Mouse (Mus musculus): Measurements from ENCODE around the gene Ppp1r13l.

Ppp1r13l gene

GRCm38 (mm10) chr7:19365376-19365775, 5.8 kb downstream of the Ppp1r13l start:
- DNase-seq (ENCODE audit: low spot score) = no peak

GRCm38 (mm10) chr7:19368380-19368779, 8.8 kb downstream of the Ppp1r13l start:
- DNase-seq (ENCODE audit: low spot score) = peak; percentile 73

- peak; percentile 76 for DNase-seq (ENCODE audit: low spot score)
Measured at GRCm38 (mm10) chr7:19369823-19370425, 10.4 kb downstream of the Ppp1r13l start.

GRCm38 (mm10) chr7:19373367-19373766, 13.8 kb downstream of the Ppp1r13l start:
- no peak for DNase-seq (ENCODE audit: low spot score)

- no peak for DNase-seq (ENCODE audit: low spot score)
Measured at GRCm38 (mm10) chr7:19375368-19375767, 15.8 kb downstream of the Ppp1r13l start.

- DNase-seq (ENCODE audit: low spot score) = no peak
Measured at GRCm38 (mm10) chr7:19376019-19376418, 16.5 kb downstream of the Ppp1r13l start.

GRCm38 (mm10) chr7:19378049-19378448, 18.5 kb downstream of the Ppp1r13l start:
- DNase-seq (ENCODE audit: low spot score) = no peak

GRCm38 (mm10) chr7:19381377-19382165, 22.0 kb downstream of the Ppp1r13l start, which contains the start of gene Ercc2:
Gene Ercc2 (plus strand): TSS chr7:19382010.
- peak; percentile 100 for DNase-seq (ENCODE audit: low spot score)

- DNase-seq (ENCODE audit: low spot score) = peak; percentile 37
Measured at GRCm38 (mm10) chr7:19382166-19382541, 22.6 kb downstream of the Ppp1r13l start.

- DNase-seq (ENCODE audit: low spot score) = no peak
Measured at GRCm38 (mm10) chr7:19383708-19384107, 24.2 kb downstream of the Ppp1r13l start.

GRCm38 (mm10) chr7:19388699-19389413, 29.3 kb downstream of the Ppp1r13l start:
- no peak for DNase-seq (ENCODE audit: low spot score)

- no peak for DNase-seq (ENCODE audit: low spot score)
Measured at GRCm38 (mm10) chr7:19394484-19394883, 34.9 kb downstream of the Ppp1r13l start.

- DNase-seq (ENCODE audit: low spot score) = peak; percentile 59
Measured at GRCm38 (mm10) chr7:19399496-19400280, 40.1 kb downstream of the Ppp1r13l start.

- DNase-seq (ENCODE audit: low spot score) = no peak
Measured at GRCm38 (mm10) chr7:19400946-19401345, 41.4 kb downstream of the Ppp1r13l start.

GRCm38 (mm10) chr7:19402535-19403112, 43.1 kb downstream of the Ppp1r13l start:
- no peak for DNase-seq (ENCODE audit: low spot score)

GRCm38 (mm10) chr7:19403731-19404296, 44.3 kb downstream of the Ppp1r13l start, which contains the start of gene Klc3:
Gene Klc3 (minus strand): TSS chr7:19404104.
- DNase-seq (ENCODE audit: low spot score) = peak; percentile 67

GRCm38 (mm10) chr7:19404476-19404875, 44.9 kb downstream of the Ppp1r13l start, which contains the start of gene Ckm:
Gene Ckm (plus strand): TSS chr7:19404776.
- DNase-seq (ENCODE audit: low spot score) = no peak

- peak; percentile 88 for DNase-seq (ENCODE audit: low spot score)
Measured at GRCm38 (mm10) chr7:19405417-19405816, 45.9 kb downstream of the Ppp1r13l start.

GRCm38 (mm10) chr7:19409753-19410152, 50.2 kb downstream of the Ppp1r13l start:
- DNase-seq (ENCODE audit: low spot score) = no peak

GRCm38 (mm10) chr7:19410766-19411344, 51.3 kb downstream of the Ppp1r13l start:
- no peak for DNase-seq (ENCODE audit: low spot score)

GRCm38 (mm10) chr7:19411783-19412182, 52.2 kb downstream of the Ppp1r13l start:
- no peak for DNase-seq (ENCODE audit: low spot score)

Measured in embryo, embryonic 10 days (tissue).